In the genomic region with DNA sequence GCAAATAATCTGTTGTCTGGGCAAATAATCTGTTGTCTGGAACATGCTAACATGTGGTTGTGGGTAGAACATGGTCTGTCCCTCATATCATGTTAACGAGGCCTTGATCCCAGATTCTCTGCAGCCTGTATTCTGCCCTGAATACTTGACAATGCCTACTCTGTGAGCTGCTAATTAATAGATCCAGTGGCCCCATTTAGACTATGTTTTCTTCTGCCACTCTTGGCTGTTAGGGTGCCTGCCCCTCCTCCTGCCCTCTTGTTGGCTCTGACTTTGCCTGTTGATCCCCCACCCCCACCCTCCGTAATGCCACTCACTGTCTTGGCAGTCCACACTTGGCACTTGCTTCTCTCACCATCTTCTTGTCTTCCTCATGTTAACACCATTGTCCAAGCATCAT, we compare ENCODE assay signal across 25 mouse cellular contexts. TPM values are rescaled to one million over a fixed set of nuclear protein-coding genes. Genes with fewer than 3 reads are reported as not detected.
DNase-seq lines count a peak whose midpoint lies in the region; ATAC-seq and TF ChIP-seq lines count a peak whose summit lies in the region.
"Had no signal": no experiment of that assay in that cellular context is flagged by ENCODE, and none has a peak within 500 bp of the region (broad histone marks: within the 10 kb centered on the region; RNA-seq: fewer than 3 reads in every experiment).

No protein-coding gene starts in this region.

- H3K4me1 ChIP-seq in forebrain, embryonic 12.5 days = peaks cover under 1% of the 10 kb centered on the region
- peaks cover 9% of the 10 kb centered on the region for H3K4me1 ChIP-seq in forebrain, embryonic 10.5 days
- H3K4me1 ChIP-seq in hindbrain, postnatal 0 days (ENCODE audit: insufficient read depth, low read length) = peaks cover under 1% of the 10 kb centered on the region; the same call in 1 of the 2 replicates
- H3K4me1 ChIP-seq in hindbrain, embryonic 10.5 days (replicated peaks) = peaks cover 7% of the 10 kb centered on the region
- H3K4me1 ChIP-seq in midbrain, embryonic 16.5 days (ENCODE audit: control insufficient read depth, insufficient read depth, low read length) = peaks cover 1% of the 10 kb centered on the region; the same call in 1 of the 2 replicates
- H3K4me1 ChIP-seq in midbrain, embryonic 10.5 days = peaks cover 2% of the 10 kb centered on the region
- no peaks in the 10 kb centered on the region for H3K4me1 ChIP-seq in forebrain, postnatal 0 days (ENCODE audit: insufficient read depth)

- H3K36me3 ChIP-seq in forebrain, embryonic 12.5 days (replicated peaks) = no peaks in the 10 kb centered on the region
- no peaks in the 10 kb centered on the region for H3K36me3 ChIP-seq in forebrain, embryonic 10.5 days (replicated peaks)
- H3K36me3 ChIP-seq in hindbrain, postnatal 0 days (ENCODE audit: insufficient read depth, low read length) = no peaks in the 10 kb centered on the region
- no peaks in the 10 kb centered on the region for H3K36me3 ChIP-seq in hindbrain, embryonic 10.5 days
- no peaks in the 10 kb centered on the region for H3K36me3 ChIP-seq in midbrain, embryonic 16.5 days (ENCODE audit: control insufficient read depth, insufficient read depth, low read length)
- H3K36me3 ChIP-seq in midbrain, embryonic 10.5 days = no peaks in the 10 kb centered on the region
- H3K36me3 ChIP-seq in forebrain, postnatal 0 days (ENCODE audit: insufficient read depth) = no peaks in the 10 kb centered on the region
- H3K36me3 ChIP-seq: heart, embryonic 12.5 days; limb, embryonic 13.5 days; liver, embryonic 15.5 days; midbrain, embryonic 12.5 days had no signal

- 47% methylated on average over 2 of the region's 2 CpGs for WGBS in forebrain, embryonic 12.5 days
- WGBS in forebrain, embryonic 10.5 days = 75% methylated on average over 2 of the region's 2 CpGs
- WGBS in hindbrain, postnatal 0 days = 54% methylated on average over 2 of the region's 2 CpGs
- WGBS in hindbrain, embryonic 10.5 days = 94% methylated on average over 2 of the region's 2 CpGs
- WGBS in midbrain, embryonic 16.5 days = 68% methylated on average over 2 of the region's 2 CpGs
- WGBS in midbrain, embryonic 10.5 days = 89% methylated on average over 2 of the region's 2 CpGs
- WGBS in forebrain, postnatal 0 days = 22% methylated on average over 2 of the region's 2 CpGs

- no peaks in the 10 kb centered on the region for H3K9me3 ChIP-seq in forebrain, embryonic 12.5 days
- no peaks in the 10 kb centered on the region for H3K9me3 ChIP-seq in forebrain, embryonic 10.5 days
- H3K9me3 ChIP-seq in hindbrain, postnatal 0 days (ENCODE audit: low read length) = no peaks in the 10 kb centered on the region
- H3K9me3 ChIP-seq in hindbrain, embryonic 10.5 days = no peaks in the 10 kb centered on the region
- no peaks in the 10 kb centered on the region for H3K9me3 ChIP-seq in midbrain, embryonic 16.5 days (replicated peaks; ENCODE audit: control insufficient read depth, low read length, poor library complexity, severe bottlenecking)
- H3K9me3 ChIP-seq in midbrain, embryonic 10.5 days (replicated peaks) = no peaks in the 10 kb centered on the region
- H3K9me3 ChIP-seq in forebrain, postnatal 0 days (ENCODE audit: low read length) = no peaks in the 10 kb centered on the region
- H3K9me3 ChIP-seq: heart, embryonic 12.5 days; limb, embryonic 13.5 days; liver, embryonic 15.5 days; midbrain, embryonic 12.5 days had no signal

- no peak overlapping the region for H3K9ac ChIP-seq in forebrain, embryonic 12.5 days
- H3K9ac ChIP-seq in hindbrain, postnatal 0 days (replicated peaks; ENCODE audit: low read length) = no peak overlapping the region
- H3K9ac ChIP-seq in midbrain, embryonic 16.5 days (ENCODE audit: low read depth, low read length) = no peak overlapping the region
- H3K9ac ChIP-seq in forebrain, postnatal 0 days = no peak overlapping the region
- H3K9ac ChIP-seq: heart, embryonic 12.5 days; limb, embryonic 13.5 days; liver, embryonic 15.5 days; midbrain, embryonic 12.5 days had no signal

- no peaks in the 10 kb centered on the region for H3K27me3 ChIP-seq in forebrain, embryonic 12.5 days
- no peaks in the 10 kb centered on the region for H3K27me3 ChIP-seq in forebrain, embryonic 10.5 days (ENCODE audit: poor library complexity, severe bottlenecking)
- no peaks in the 10 kb centered on the region for H3K27me3 ChIP-seq in hindbrain, postnatal 0 days (ENCODE audit: insufficient read depth, low read length)
- H3K27me3 ChIP-seq in hindbrain, embryonic 10.5 days (ENCODE audit: insufficient read depth, poor library complexity, severe bottlenecking) = no peaks in the 10 kb centered on the region
- H3K27me3 ChIP-seq in midbrain, embryonic 16.5 days (ENCODE audit: control insufficient read depth, insufficient read depth, low read depth, low read length) = no peaks in the 10 kb centered on the region
- no peaks in the 10 kb centered on the region for H3K27me3 ChIP-seq in midbrain, embryonic 10.5 days (ENCODE audit: low read depth, poor library complexity, severe bottlenecking)
- no peaks in the 10 kb centered on the region for H3K27me3 ChIP-seq in forebrain, postnatal 0 days (ENCODE audit: insufficient read depth, low read length)
- H3K27me3 ChIP-seq: heart, embryonic 12.5 days; limb, embryonic 13.5 days; liver, embryonic 15.5 days; midbrain, embryonic 12.5 days; Patski had no signal

- no peak overlapping the region for H3K27ac ChIP-seq in forebrain, embryonic 12.5 days
- no peak overlapping the region for H3K27ac ChIP-seq in forebrain, embryonic 10.5 days
- no peak overlapping the region for H3K27ac ChIP-seq in hindbrain, postnatal 0 days
- no peak overlapping the region for H3K27ac ChIP-seq in hindbrain, embryonic 10.5 days
- no peak overlapping the region for H3K27ac ChIP-seq in midbrain, embryonic 16.5 days (ENCODE audit: low read length)
- no peak overlapping the region for H3K27ac ChIP-seq in midbrain, embryonic 10.5 days (replicated peaks)
- no peak overlapping the region for H3K27ac ChIP-seq in forebrain, postnatal 0 days (ENCODE audit: low read depth, low read length)
- H3K27ac ChIP-seq: limb, embryonic 13.5 days; liver, embryonic 15.5 days; macrophage; midbrain, embryonic 12.5 days had no signal

- no peak overlapping the region for H3K4me3 ChIP-seq in forebrain, embryonic 12.5 days (replicated peaks)
- H3K4me3 ChIP-seq in forebrain, embryonic 10.5 days = no peak overlapping the region
- no peak overlapping the region for H3K4me3 ChIP-seq in hindbrain, postnatal 0 days (ENCODE audit: low read length)
- H3K4me3 ChIP-seq in hindbrain, embryonic 10.5 days = no peak overlapping the region
- H3K4me3 ChIP-seq in midbrain, embryonic 16.5 days (ENCODE audit: low read depth, low read length) = no peak overlapping the region
- no peak overlapping the region for H3K4me3 ChIP-seq in midbrain, embryonic 10.5 days
- H3K4me3 ChIP-seq in forebrain, postnatal 0 days (ENCODE audit: low read depth, low read length) = no peak overlapping the region
- H3K4me3 ChIP-seq: heart, embryonic 12.5 days; limb, embryonic 13.5 days; liver, embryonic 15.5 days; midbrain, embryonic 12.5 days had no signal

- no peak for TF ChIP-seq CTCF in hindbrain, postnatal 0 days (IDR thresholded peaks at IDR 0.05; ENCODE audit: low read depth)
- TF ChIP-seq CTCF in forebrain, postnatal 0 days (IDR thresholded peaks at IDR 0.05; ENCODE audit: low read depth) = no peak

- no peak overlapping the region for H3K4me2 ChIP-seq in forebrain, embryonic 12.5 days
- no peak overlapping the region for H3K4me2 ChIP-seq in hindbrain, postnatal 0 days (ENCODE audit: low read depth, low read length)
- no peak overlapping the region for H3K4me2 ChIP-seq in midbrain, embryonic 16.5 days (ENCODE audit: low read length)
- no peak overlapping the region for H3K4me2 ChIP-seq in forebrain, postnatal 0 days (ENCODE audit: low read depth)
- H3K4me2 ChIP-seq: heart, embryonic 12.5 days; limb, embryonic 13.5 days; liver, embryonic 15.5 days; midbrain, embryonic 12.5 days had no signal

- no peak for DNase-seq in forebrain, embryonic 10.5 days (ENCODE audit: extremely low spot score, low spot score)
- peak; percentile 28 for DNase-seq in hindbrain, postnatal 0 days (ENCODE audit: low spot score)
- no peak for DNase-seq in hindbrain, embryonic 10.5 days (ENCODE audit: low spot score)
- DNase-seq in midbrain, embryonic 10.5 days (ENCODE audit: low spot score) = no peak
- no peak for DNase-seq in forebrain, postnatal 0 days
- no peak for DNase-seq in gastrocnemius, postnatal 36 days
- DNase-seq: adrenal gland, postnatal 10 days; cerebellum, adult 11 months; cerebellum, postnatal 25 days; embryo, embryonic 11 days; heart, postnatal 14 days; kidney, adult 8-10 months; kidney, postnatal 14 days; layer of hippocampus, adult 9-11 months; spleen, adult 18-20 months; thymus, postnatal 4 days had no signal

- intact Hi-C loops in gastrocnemius, postnatal 36 days (cut with DNase I) = no loop called here

- 0 out of 2 replicates have a peak, but pooled peaks have one; percentile 21 for ATAC-seq in forebrain, embryonic 12.5 days (ENCODE audit: low FRiP score)
- peak; percentile 66; the same call in 1 of the 2 replicates for ATAC-seq in hindbrain, postnatal 0 days
- 0 out of 2 replicates have a peak, but pooled peaks have one; percentile 18 for ATAC-seq in midbrain, embryonic 16.5 days
- ATAC-seq in forebrain, postnatal 0 days = peak; percentile 69
- ATAC-seq: inflammation-experienced regulatory T-cells, adult 6 months; Patski had no signal

RNA-seq across cellular contexts. Expression of a gene that starts 13.8 kb away (rescaled TPM):
- polyA plus RNA-seq in forebrain, embryonic 12.5 days (2016; fragmentation: Nextera tagmentation; extraction: Ambion mirVana) = 13.5 and 15.1 TPM in 2 replicates
- 7.2 and 7.7 TPM in 2 replicates for polyA plus RNA-seq in forebrain, embryonic 10.5 days (2016; fragmentation: Nextera tagmentation; extraction: Ambion mirVana)
- 48.4 and 53.6 TPM in 2 replicates for total RNA-seq in hindbrain, postnatal 0 days (2014; rRNA removed)
- polyA plus RNA-seq in hindbrain, postnatal 0 days (2015; fragmentation: Nextera tagmentation; extraction: Ambion mirVana) = 32.6 and 35.9 TPM in 2 replicates
- 8.8 and 11.2 TPM in 2 replicates for polyA plus RNA-seq in hindbrain, embryonic 10.5 days (2016; fragmentation: Nextera tagmentation; extraction: Ambion mirVana)
- 20.3 and 22.7 TPM in 2 replicates for polyA plus RNA-seq in midbrain, embryonic 16.5 days (2015; fragmentation: Nextera tagmentation; extraction: Ambion mirVana)
- polyA plus RNA-seq in midbrain, embryonic 10.5 days (2016; fragmentation: Nextera tagmentation; extraction: Ambion mirVana) = 8.4 and 9.9 TPM in 2 replicates
- total RNA-seq in forebrain, postnatal 0 days (2014; rRNA removed) = 31.7 and 34.4 TPM in 2 replicates
- polyA plus RNA-seq in forebrain, postnatal 0 days (2015; fragmentation: Nextera tagmentation; extraction: Ambion mirVana) = 9.6 and 19.9 TPM in 2 replicates
- 1 to 10 TPM; 6.4 to 8.3 TPM for total RNA-seq in gastrocnemius, postnatal 36 days (2021)

Comparison
In these comparisons a context has a peak if more than half of its experiments do, and no peak if none do; other contexts are left out.
1. ATAC-seq: peak in every context shown above with its lines; median percentile 69 in forebrain, postnatal 0 days; 66 in hindbrain, postnatal 0 days; 21 in forebrain, embryonic 12.5 days; 18 in midbrain, embryonic 16.5 days.